Mouse (Mus musculus) midbrain, embryonic 11.5 days (tissue): ENCODE results near the gene Znrf4. TPM values are rescaled to one million over a fixed set of nuclear protein-coding genes. Genes with fewer than 3 reads are reported as not detected.

ENCODE experiments used
- ATAC-seq: fragments of 200-750 bp; cut with Nextera tagmentation; 2 replicates; pipeline ENCODE4 v1.8.0; 2017; ENCODE audit warnings: moderate TSS enrichment, moderate library complexity; ENCODE audit not compliant: low FRiP score
- DNase-seq: peaks from one replicate; pipeline ENCODE4 v3.0.0; 2015; ENCODE audit warnings: low spot score; ENCODE audit errors: missing footprints
- H3K27ac ChIP-seq: fragments of 300-500 bp; sonication (generic); 2 replicates; pipeline ENCODE4 v1.5.1; 2014; ENCODE audit warnings: low read depth, low read length
- H3K27me3 ChIP-seq: fragments of 300-500 bp; sonication (generic); 2 replicates; pipeline ENCODE4 v1.6.1; 2014; ENCODE audit warnings: mild to moderate bottlenecking, low read length, moderate library complexity, mixed read lengths; ENCODE audit not compliant: control insufficient read depth, insufficient read depth
- H3K36me3 ChIP-seq: fragments of 300-500 bp; sonication (generic); 2 replicates; pipeline ENCODE4 v1.6.1; 2014; ENCODE audit warnings: mild to moderate bottlenecking, low read length, moderate library complexity, mixed read lengths; ENCODE audit not compliant: control insufficient read depth, insufficient read depth
- H3K4me1 ChIP-seq: fragments of 300-500 bp; sonication (generic); 2 replicates; pipeline ENCODE4 v1.6.1; 2014; ENCODE audit warnings: low read length; ENCODE audit not compliant: control insufficient read depth, insufficient read depth
- H3K4me2 ChIP-seq: fragments of 300-500 bp; sonication (generic); 2 replicates; pipeline ENCODE4 v1.6.1; 2014; ENCODE audit warnings: mild to moderate bottlenecking, moderate library complexity
- H3K4me3 ChIP-seq: fragments of 300-500 bp; sonication (generic); 2 replicates; pipeline ENCODE4 v1.5.1; 2014; ENCODE audit warnings: low read depth, low read length
- H3K9ac ChIP-seq: fragments of 300-500 bp; sonication (generic); 2 replicates; pipeline ENCODE4 v1.6.1; 2014; ENCODE audit warnings: low read length
- H3K9me3 ChIP-seq: fragments of 300-500 bp; sonication (generic); 2 replicates; pipeline ENCODE4 v1.6.1; 2016; ENCODE audit warnings: low read length; ENCODE audit not compliant: control insufficient read depth
- WGBS: fragments of 180-500 bp; shearing (Covaris S2); extraction: QIAGEN DNeasy Blood & Tissue Kit; methylation state at CpG from one replicate; pipeline ENCODE4 v1.1.7; 2014; 5-methylcytosine and 5-hydroxymethylcytosine counted together
- polyA plus RNA-seq: library from polyadenylated mRNA; unstranded; fragments of >200 nt; fragmentation: Nextera tagmentation; extraction: Ambion mirVana; gene quantifications from 2 replicates; pipeline ENCODE4 v1.2.1, GENCODE M21; 2014

Gene Znrf4
- polyA plus RNA-seq, 1 experiment from 2014 or later, result not detected

GRCm38 (mm10) chr17:56514330-56514729 lies 2.1 kb upstream of the Znrf4 start:
- peak; percentile 59 for DNase-seq
- no peak overlapping the region for H3K27ac ChIP-seq
- H3K4me1 ChIP-seq, result peaks cover 7% of the 10 kb centered on the region; the same call in 1 of the 2 replicates
- no peak for ATAC-seq
- H3K9ac ChIP-seq, result no peak overlapping the region
- peaks cover 38% of the 10 kb centered on the region for H3K27me3 ChIP-seq
- H3K4me2 ChIP-seq, result no peak overlapping the region
- H3K36me3 ChIP-seq, result no peaks in the 10 kb centered on the region
- no peaks in the 10 kb centered on the region; the same call in 1 of the 2 replicates for H3K9me3 ChIP-seq
- H3K4me3 ChIP-seq, result no peak overlapping the region

GRCm38 (mm10) chr17:56511707-56512090 lies 532 bp downstream of the Znrf4 start:
- 18% methylated on average over 29 of the region's 29 CpGs for WGBS
- no peak overlapping the region for H3K9ac ChIP-seq

GRCm38 (mm10) chr17:56510970-56511706 lies 1.1 kb downstream of the Znrf4 start:
- Histone ChIP-seq H3K9ac (no peak overlapping the region), H3K27me3 (peaks cover 38% of the 10 kb centered on the region), H3K9me3 (no peaks in the 10 kb centered on the region), H3K4me1 (peaks cover 10% of the 10 kb centered on the region; the same call in 1 of the 2 replicates), H3K4me2 (peak overlapping the region; percentile 22), H3K4me3 (peak overlapping the region; percentile 15), H3K27ac (no peak overlapping the region), H3K36me3 (no peaks in the 10 kb centered on the region)
- 9% methylated on average over 60 of the region's 60 CpGs for WGBS
- no peak for ATAC-seq
- DNase-seq, result peak; percentile 91

More at GRCm38 (mm10) chr17:56511707-56512090, 532 bp downstream of the Znrf4 start:
- Histone ChIP-seq H3K4me2 (peak overlapping the region; percentile 22), H3K36me3 (no peaks in the 10 kb centered on the region), H3K9me3 (no peaks in the 10 kb centered on the region; the same call in 1 of the 2 replicates), H3K27me3 (peaks cover 38% of the 10 kb centered on the region), H3K4me3 (peak overlapping the region; percentile 15), H3K4me1 (peaks cover 10% of the 10 kb centered on the region; the same call in 1 of the 2 replicates), H3K27ac (no peak overlapping the region)
- no peak for DNase-seq
- ATAC-seq, result no peak

GRCm38 (mm10) chr17:56510473-56510969 lies 1.7 kb downstream of the Znrf4 start:
- WGBS, result 31% methylated on average over 27 of the region's 27 CpGs
- Histone ChIP-seq H3K27me3 (peaks cover 38% of the 10 kb centered on the region), H3K4me2 (no peak overlapping the region), H3K36me3 (no peaks in the 10 kb centered on the region), H3K4me1 (peaks cover 10% of the 10 kb centered on the region; the same call in 1 of the 2 replicates), H3K4me3 (no peak overlapping the region), H3K27ac (no peak overlapping the region), H3K9ac (no peak overlapping the region), H3K9me3 (no peaks in the 10 kb centered on the region)
- no peak for ATAC-seq
- peak; percentile 89 for DNase-seq

- Histone ChIP-seq H3K27me3 (peaks cover 38% of the 10 kb centered on the region), H3K36me3 (no peaks in the 10 kb centered on the region), H3K9ac (0 out of 2 replicates have a peak overlapping the region, but pooled peaks have one; percentile 1), H3K9me3 (no peaks in the 10 kb centered on the region), H3K4me1 (peaks cover 10% of the 10 kb centered on the region; the same call in 1 of the 2 replicates), H3K27ac (no peak overlapping the region), H3K4me3 (no peak overlapping the region), H3K4me2 (peak overlapping the region; percentile 16; the same call in 1 of the 2 replicates)
- ATAC-seq (peak; percentile 16; the same call in 1 of the 2 replicates), DNase-seq (no peak)
- 7% methylated on average over 35 of the region's 37 CpGs for WGBS
These were observed 2.3 kb downstream of the Znrf4 start for GRCm38 (mm10) chr17:56509707-56510472.

- Histone ChIP-seq H3K27me3 (peaks cover 38% of the 10 kb centered on the region), H3K4me2 (no peak overlapping the region), H3K9me3 (no peaks in the 10 kb centered on the region), H3K27ac (no peak overlapping the region; the same call in 1 of the 2 replicates), H3K4me3 (no peak overlapping the region), H3K9ac (0 out of 2 replicates have a peak overlapping the region, but pooled peaks have one; percentile 1), H3K4me1 (peaks cover 10% of the 10 kb centered on the region; the same call in 1 of the 2 replicates), H3K36me3 (no peaks in the 10 kb centered on the region)
- ATAC-seq (peak; percentile 12; the same call in 1 of the 2 replicates), DNase-seq (peak; percentile 89)
- 37% methylated on average over 10 of the region's 10 CpGs for WGBS
These were observed 3.1 kb downstream of the Znrf4 start for GRCm38 (mm10) chr17:56509021-56509640.

- H3K27ac ChIP-seq, result peak overlapping the region; percentile 75
- H3K9me3 ChIP-seq, result no peaks in the 10 kb centered on the region
- DNase-seq (peak; percentile 98), ATAC-seq (peak; percentile 95)
- WGBS, result 1% methylated on average over 41 of the region's 42 CpGs
- H3K27me3 ChIP-seq, result peaks cover 30% of the 10 kb centered on the region
- H3K36me3 ChIP-seq, result no peaks in the 10 kb centered on the region
- H3K9ac ChIP-seq, result peak overlapping the region; percentile 90
- H3K4me1 ChIP-seq, result peaks cover 10% of the 10 kb centered on the region; the same call in 1 of the 2 replicates
- H3K4me3 ChIP-seq, result peak overlapping the region; percentile 65
- H3K4me2 ChIP-seq, result peak overlapping the region; percentile 99
These were observed 4.8 kb downstream of the Znrf4 start for GRCm38 (mm10) chr17:56507161-56508068.
